Mouse (Mus musculus): ENCODE data around the gene Upk1b.

DNA sequence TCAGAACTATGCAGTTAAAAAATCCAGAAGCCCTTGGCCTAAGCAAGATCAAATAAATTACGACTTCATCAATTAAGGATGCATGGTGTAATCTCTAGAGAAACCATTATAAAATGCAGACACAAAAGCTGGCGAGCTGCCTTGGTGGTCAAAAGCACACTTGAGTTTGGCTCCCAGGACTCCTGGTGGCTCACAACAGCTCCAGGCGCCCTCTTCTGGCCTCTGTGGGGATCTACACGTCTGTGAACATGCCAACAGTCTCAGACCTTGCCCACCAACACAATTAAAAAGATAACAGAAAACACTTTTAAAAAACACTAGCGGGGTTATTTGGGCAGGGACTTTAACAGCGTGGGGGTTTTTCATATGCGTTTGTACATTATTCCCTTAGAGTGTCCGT lies 12.4 kb upstream of the Upk1b start:
- peak; percentile 76 to 91 for TF ChIP-seq CTCF (conservative IDR thresholded peaks at IDR 0.05 in 1 of 2, IDR thresholded peaks at IDR 0.05 in 1 of 2; ENCODE audit: low read depth in 2 of 2, low read length in 2 of 2)
- TF ChIP-seq JUN (IDR thresholded peaks at IDR 0.05; ENCODE audit: insufficient read depth, low read depth, low read length): no peak
- no peak for TF ChIP-seq ETS1 (conservative IDR thresholded peaks at IDR 0.05; ENCODE audit: low read depth, low read length)
- TF ChIP-seq CHD1 (IDR thresholded peaks at IDR 0.05; ENCODE audit: low read depth, low read length): no peak
- TF ChIP-seq EP300 (IDR thresholded peaks at IDR 0.05; ENCODE audit: low read length): no peak
- no peak for TF ChIP-seq HCFC1 (IDR thresholded peaks at IDR 0.05; ENCODE audit: low read depth, low read length)
- no peak for TF ChIP-seq SIN3A (IDR thresholded peaks at IDR 0.05; ENCODE audit: low read length)
- no peak for TF ChIP-seq MAZ (IDR thresholded peaks at IDR 0.05; ENCODE audit: low read depth, low read length)
- TF ChIP-seq TCF12 (IDR thresholded peaks at IDR 0.05; ENCODE audit: low read depth, low read length): no peak
- TF ChIP-seq POLR2A (IDR thresholded peaks at IDR 0.05; ENCODE audit: low read depth, low read length): no peak
- no peak for TF ChIP-seq ZNF384 (IDR thresholded peaks at IDR 0.05; ENCODE audit: low read depth, low read length)
- TF ChIP-seq KAT2A (IDR thresholded peaks at IDR 0.05; ENCODE audit: insufficient replicate concordance, low read length): no peak
- no peak for TF ChIP-seq MAX (IDR thresholded peaks at IDR 0.05; ENCODE audit: low read length)
